Mouse (Mus musculus) erythroblast, embryonic 14.5 days (primary cell): ENCODE results near the gene Ppif.

ENCODE experiments used
- GATA1 ChIP-seq: IDR thresholded peaks from 2 replicates; pipeline ENCODE4 v1.6.1; 2012; ENCODE audit warnings: low read length, inconsistent platforms, mixed read lengths
- TAL1 ChIP-seq: IDR thresholded peaks from 3 replicates; pipeline ENCODE4 v1.6.1; 2012; ENCODE audit warnings: low read length, inconsistent platforms, mixed read lengths

DNA sequence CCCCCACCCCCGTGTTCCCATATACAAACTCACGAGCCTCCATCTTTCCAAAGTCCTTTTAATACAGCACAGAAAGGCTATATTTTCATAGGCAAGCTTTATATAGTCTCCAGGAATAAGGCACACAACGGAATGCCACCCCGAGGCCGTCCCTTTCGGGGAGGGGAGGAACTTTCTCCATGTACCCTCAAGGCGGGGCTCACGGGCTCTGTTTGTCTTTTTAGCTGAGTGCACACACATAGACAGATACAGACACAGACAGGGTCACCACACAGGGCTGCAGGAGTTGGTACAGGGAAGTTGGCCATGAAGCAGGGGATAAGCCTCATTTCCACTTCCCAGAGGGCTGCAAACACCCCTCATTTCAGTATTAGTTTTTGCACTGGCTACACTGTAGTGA, 17.6 kb downstream of the Ppif start:
- TF ChIP-seq GATA1, result no peak
- TF ChIP-seq TAL1, result no peak
